Mouse (Mus musculus) lung, embryonic 14.5 days (tissue): ENCODE results near the gene Rassf4. TPM values are rescaled to one million over a fixed set of nuclear protein-coding genes. Genes with fewer than 3 reads are reported as not detected.

Experiments
- ATAC-seq: fragments of 200-750 bp; cut with Nextera tagmentation; 2 replicates; pipeline ENCODE4 v1.8.0; 2017; ENCODE audit warnings: mild to moderate bottlenecking, moderate TSS enrichment, moderate library complexity; ENCODE audit not compliant: insufficient read depth
- DNase-seq: peaks from one replicate; pipeline ENCODE4 v3.0.0-alpha.2; 2015
- H3K27ac ChIP-seq: fragments of 300-500 bp; sonication (generic); 2 replicates; pipeline ENCODE4 v1.5.1; 2014; ENCODE audit warnings: low read depth, mild to moderate bottlenecking, moderate library complexity
- H3K27me3 ChIP-seq: fragments of 300-500 bp; sonication (generic); 2 replicates; pipeline ENCODE4 v1.6.1; 2014; ENCODE audit warnings: low read length, control low read depth; ENCODE audit not compliant: insufficient read depth
- H3K36me3 ChIP-seq: fragments of 300-500 bp; sonication (generic); 2 replicates; pipeline ENCODE4 v1.6.1; 2014; ENCODE audit warnings: control low read depth; ENCODE audit not compliant: insufficient read depth
- H3K4me1 ChIP-seq: fragments of 300-500 bp; sonication (generic); 2 replicates; pipeline ENCODE4 v1.6.1; 2014; ENCODE audit warnings: antibody characterized with exemption, control low read depth; ENCODE audit not compliant: insufficient read depth
- H3K4me2 ChIP-seq: fragments of 300-500 bp; sonication (generic); 2 replicates; pipeline ENCODE4 v1.6.1; 2014; ENCODE audit warnings: mild to moderate bottlenecking
- H3K4me3 ChIP-seq: fragments of 300-500 bp; sonication (generic); 2 replicates; pipeline ENCODE4 v1.5.1; 2014; ENCODE audit warnings: low read depth, low read length
- H3K9ac ChIP-seq: fragments of 300-500 bp; sonication (generic); 2 replicates; pipeline ENCODE4 v1.6.1; 2014
- H3K9me3 ChIP-seq: fragments of 300-500 bp; sonication (generic); 2 replicates; pipeline ENCODE4 v1.6.1; 2016; ENCODE audit warnings: low read depth, low read length, control low read depth
- CTCF ChIP-seq: IDR thresholded peaks from 2 replicates; pipeline ENCODE4 v1.5.1; 2016; ENCODE audit warnings: antibody characterized with exemption, low read depth
- WGBS: fragments of 180-500 bp; shearing (Covaris S2); extraction: QIAGEN DNeasy Blood & Tissue Kit; methylation state at CpG from one replicate; pipeline ENCODE4 v1.1.7; 2014; 5-methylcytosine and 5-hydroxymethylcytosine counted together
- polyA plus RNA-seq: library from polyadenylated mRNA; unstranded; fragments of >200 nt; fragmentation: Nextera tagmentation; extraction: Ambion mirVana; gene quantifications from 2 replicates; pipeline ENCODE4 v1.2.1, GENCODE M21; 2014

Rassf4 gene
- polyA plus RNA-seq, 1 experiment from 2014 or later, result 5.6 TPM

- H3K36me3 ChIP-seq, result no peaks in the 10 kb centered on the region
- no peak overlapping the region for H3K27ac ChIP-seq
- 77% methylated on average over 9 of the region's 9 CpGs for WGBS
- H3K27me3 ChIP-seq, result no peaks in the 10 kb centered on the region
- H3K4me1 ChIP-seq, result no peaks in the 10 kb centered on the region
- no peak overlapping the region for H3K4me3 ChIP-seq
- DNase-seq (no peak), ATAC-seq (no peak)
- H3K9me3 ChIP-seq, result no peaks in the 10 kb centered on the region
- H3K9ac ChIP-seq, result no peak overlapping the region
- H3K4me2 ChIP-seq, result no peak overlapping the region
- TF ChIP-seq CTCF, result no peak
Observed at GRCm38 (mm10) chr6:116636581-116637235, 37.0 kb downstream of the Rassf4 start.

- ATAC-seq (peak; percentile 93), DNase-seq (peak; percentile 82)
- H3K4me2 ChIP-seq, result no peak overlapping the region
- WGBS, result 32% methylated on average over 10 of the region's 10 CpGs
- no peak for TF ChIP-seq CTCF
- peak overlapping the region; percentile 91 for H3K27ac ChIP-seq
- no peaks in the 10 kb centered on the region for H3K9me3 ChIP-seq
- no peaks in the 10 kb centered on the region for H3K4me1 ChIP-seq
- no peaks in the 10 kb centered on the region for H3K27me3 ChIP-seq
- H3K36me3 ChIP-seq, result no peaks in the 10 kb centered on the region
- H3K4me3 ChIP-seq, result no peak overlapping the region
- H3K9ac ChIP-seq, result no peak overlapping the region
Observed at GRCm38 (mm10) chr6:116635251-116636180, 38.2 kb downstream of the Rassf4 start.

- H3K27ac ChIP-seq, result peak overlapping the region; percentile 91
- no peaks in the 10 kb centered on the region for H3K9me3 ChIP-seq
- WGBS, result 92% methylated on average over 17 of the region's 17 CpGs
- ATAC-seq (no peak), DNase-seq (no peak)
- no peak overlapping the region for H3K4me2 ChIP-seq
- H3K4me1 ChIP-seq, result no peaks in the 10 kb centered on the region
- no peaks in the 10 kb centered on the region for H3K36me3 ChIP-seq
- H3K9ac ChIP-seq, result no peak overlapping the region
- H3K4me3 ChIP-seq, result no peak overlapping the region
- TF ChIP-seq CTCF, result no peak
- no peaks in the 10 kb centered on the region for H3K27me3 ChIP-seq
Observed at GRCm38 (mm10) chr6:116633741-116634695, 39.7 kb downstream of the Rassf4 start.

- Histone ChIP-seq H3K4me2 (no peak overlapping the region), H3K4me1 (no peaks in the 10 kb centered on the region), H3K36me3 (peaks cover 2% of the 10 kb centered on the region; the same call in 1 of the 2 replicates), H3K4me3 (no peak overlapping the region), H3K9ac (no peak overlapping the region), H3K27ac (no peak overlapping the region), H3K27me3 (no peaks in the 10 kb centered on the region), H3K9me3 (no peaks in the 10 kb centered on the region)
- ATAC-seq (no peak), DNase-seq (peak; percentile 83)
- peak; percentile 80 for TF ChIP-seq CTCF
- WGBS, result 41% methylated on average over 1 of the region's 1 CpGs
Observed at GRCm38 (mm10) chr6:116632129-116632528, 41.6 kb downstream of the Rassf4 start.

GRCm38 (mm10) chr6:116629766-116630165 is 44.0 kb downstream of the Rassf4 start:
- no peak overlapping the region for H3K27ac ChIP-seq
- H3K9ac ChIP-seq, result no peak overlapping the region
- peaks cover 20% of the 10 kb centered on the region for H3K36me3 ChIP-seq
- 92% methylated on average over 10 of the region's 10 CpGs for WGBS
- DNase-seq, result no peak
- H3K4me3 ChIP-seq, result no peak overlapping the region
- no peaks in the 10 kb centered on the region for H3K4me1 ChIP-seq
- no peaks in the 10 kb centered on the region for H3K9me3 ChIP-seq
- H3K27me3 ChIP-seq, result no peaks in the 10 kb centered on the region
- H3K4me2 ChIP-seq, result no peak overlapping the region
- TF ChIP-seq CTCF, result no peak
- ATAC-seq, result no peak

- Histone ChIP-seq H3K4me1 (no peaks in the 10 kb centered on the region), H3K4me3 (peak within 1 kb of the TSS; percentile 81), H3K9me3 (no peaks in the 10 kb centered on the region), H3K36me3 (peaks cover 24% of the 10 kb centered on the region), H3K9ac (peak within 1 kb of the TSS; percentile 98), H3K4me2 (peak within 1 kb of the TSS; percentile 82), H3K27ac (peak within 1 kb of the TSS; percentile 90), H3K27me3 (no peaks in the 10 kb centered on the region)
- no peak for TF ChIP-seq CTCF
- WGBS, result under 1% methylated on average over 56 of the region's 56 CpGs
- DNase-seq (peak; percentile 92), ATAC-seq (peak; percentile 96)
Observed at GRCm38 (mm10) chr6:116628539-116629171, 45.1 kb downstream of the Rassf4 start, which contains the start of gene Zfp422. Gene Zfp422, minus strand, starts transcription at chr6:116628999.
